Mouse (Mus musculus): ENCODE measurements around the gene Thumpd3.
A peak's percentile ranks its signal among the peaks of the same experiment; 100 is the strongest.

The Thumpd3 gene

GRCm38 (mm10) chr6:113037946-113038734 is 7.9 kb upstream of the Thumpd3 start:
- peak in 1 of 2 experiments; percentile 60 for DNase-seq (ENCODE audit: low spot score in 2 of 2)

GRCm38 (mm10) chr6:113038735-113039058 is 7.3 kb upstream of the Thumpd3 start:
- DNase-seq (ENCODE audit: low spot score in 2 of 2) = no peak

- no peak for DNase-seq (ENCODE audit: low spot score in 2 of 2)
Measured at GRCm38 (mm10) chr6:113040319-113040718, 5.7 kb upstream of the Thumpd3 start.

- no peak for DNase-seq (ENCODE audit: low spot score in 2 of 2)
Measured at GRCm38 (mm10) chr6:113041215-113041990, 4.6 kb upstream of the Thumpd3 start.

- no peak for DNase-seq (ENCODE audit: low spot score in 2 of 2)
Measured at GRCm38 (mm10) chr6:113045575-113045974, 450 bp upstream of the Thumpd3 start.

- no peak for DNase-seq (ENCODE audit: low spot score in 2 of 2)
Measured at GRCm38 (mm10) chr6:113047016-113047746, 1.2 kb downstream of the Thumpd3 start.

- no peak for DNase-seq (ENCODE audit: low spot score in 2 of 2)
Measured at GRCm38 (mm10) chr6:113048371-113048770, 2.3 kb downstream of the Thumpd3 start.

- no peak for DNase-seq (ENCODE audit: low spot score in 2 of 2)
Measured at GRCm38 (mm10) chr6:113049159-113049558, 3.1 kb downstream of the Thumpd3 start.

- no peak for DNase-seq (ENCODE audit: low spot score in 2 of 2)
Measured at GRCm38 (mm10) chr6:113052972-113053371, 6.9 kb downstream of the Thumpd3 start.

GRCm38 (mm10) chr6:113054552-113055107 is 8.6 kb downstream of the Thumpd3 start:
- DNase-seq (ENCODE audit: low spot score in 2 of 2) = no peak

GRCm38 (mm10) chr6:113060892-113061563 is 15.0 kb downstream of the Thumpd3 start:
- DNase-seq (ENCODE audit: low spot score in 2 of 2) = no peak

GRCm38 (mm10) chr6:113062253-113062652 is 16.2 kb downstream of the Thumpd3 start:
- no peak for DNase-seq (ENCODE audit: low spot score in 2 of 2)

- no peak for DNase-seq (ENCODE audit: low spot score in 2 of 2)
Measured at GRCm38 (mm10) chr6:113063363-113063762, 17.3 kb downstream of the Thumpd3 start.

- DNase-seq (ENCODE audit: low spot score in 2 of 2) = no peak
Measured at GRCm38 (mm10) chr6:113065186-113065585, 19.2 kb downstream of the Thumpd3 start.

GRCm38 (mm10) chr6:113069154-113069553 is 23.1 kb downstream of the Thumpd3 start:
- no peak for DNase-seq (ENCODE audit: low spot score in 2 of 2)

GRCm38 (mm10) chr6:113075261-113075660 is 29.2 kb downstream of the Thumpd3 start:
- DNase-seq (ENCODE audit: low spot score in 2 of 2) = no peak

GRCm38 (mm10) chr6:113076012-113076685 is 30.1 kb downstream of the Thumpd3 start:
- peak; percentile 92 to 93 for DNase-seq (ENCODE audit: low spot score in 2 of 2)

- DNase-seq (ENCODE audit: low spot score in 2 of 2) = peak; percentile 97
Measured at GRCm38 (mm10) chr6:113076686-113077516, 30.9 kb downstream of the Thumpd3 start, which contains the start of gene Setd5. TSS of gene Setd5 (plus strand) at chr6:113077365.

- DNase-seq (ENCODE audit: low spot score in 2 of 2) = no peak
Measured at GRCm38 (mm10) chr6:113077569-113078030, 31.6 kb downstream of the Thumpd3 start.

Measured in frontal cortex, postnatal 10 days (tissue).